32 mouse cellular contexts compared by ENCODE assay signal in genomic region chr15:3303426-3303825, GRCm38 (mm10). TPM values are rescaled to one million over a fixed set of nuclear protein-coding genes. Genes with fewer than 3 reads are reported as not detected.
"Had no signal": no experiment of that assay in that cellular context is flagged by ENCODE, and none has a peak within 500 bp of the region (broad histone marks: within the 10 kb centered on the region; RNA-seq: fewer than 3 reads in every experiment).

Ccdc152 (minus strand) TSS chr15:3303526.

- H3K27me3 ChIP-seq: heart, embryonic 13.5 days; heart, embryonic 15.5 days; hindbrain, embryonic 13.5 days; hindbrain, embryonic 15.5 days; kidney, embryonic 15.5 days; limb, embryonic 12.5 days had no signal

- DNase-seq: gastrocnemius, postnatal 14 days; gastrocnemius, postnatal 36 days; heart, adult 11 months; heart, adult 2 months; heart, postnatal 14 days; heart, postnatal 36 days; kidney, adult 11 months; kidney, adult 2 months; kidney, adult 9 months; kidney, postnatal 14 days; kidney, postnatal 36 days; layer of hippocampus, adult 9-11 months; layer of hippocampus, postnatal 36 days; liver had no signal

- H3K4me3 ChIP-seq: heart, adult 2 months; heart, embryonic 13.5 days; heart, embryonic 15.5 days; hindbrain, embryonic 13.5 days; hindbrain, embryonic 15.5 days; kidney, embryonic 15.5 days; limb, embryonic 10.5 days; limb, embryonic 12.5 days had no signal

- H3K4me1 ChIP-seq: heart, embryonic 13.5 days; heart, embryonic 15.5 days; hindbrain, embryonic 13.5 days; hindbrain, embryonic 15.5 days; kidney, embryonic 15.5 days; limb, embryonic 10.5 days; limb, embryonic 12.5 days had no signal

- H3K36me3 ChIP-seq: heart, embryonic 13.5 days; heart, embryonic 15.5 days; hindbrain, embryonic 13.5 days; hindbrain, embryonic 15.5 days; kidney, embryonic 15.5 days; limb, embryonic 10.5 days; limb, embryonic 12.5 days had no signal

- H3K27ac ChIP-seq: heart, adult 2 months; heart, embryonic 13.5 days; heart, embryonic 15.5 days; hindbrain, embryonic 13.5 days; hindbrain, embryonic 15.5 days; hindbrain, postnatal 0 days; kidney, embryonic 15.5 days; kidney, postnatal 0 days; limb, embryonic 10.5 days; limb, embryonic 12.5 days had no signal

RNA-seq across cellular contexts. Expression of gene Ccdc152, which starts in this region (rescaled TPM):
- total RNA-seq: gastrocnemius, adult 18-20 months; gastrocnemius, postnatal 14 days; gastrocnemius, postnatal 36 days; heart, adult 2 months; heart, postnatal 36 days; hindbrain, postnatal 0 days; layer of hippocampus, adult 18-20 months; layer of hippocampus, adult 8-10 months; layer of hippocampus, postnatal 14 days; layer of hippocampus, postnatal 36 days; left cerebral cortex, adult 18-20 months; left cerebral cortex, adult 8-10 months; left cerebral cortex, postnatal 10 days; left cerebral cortex, postnatal 36 days had no signal
- polyA plus RNA-seq: hindbrain, embryonic 11.5 days; hindbrain, embryonic 15.5 days; kidney, embryonic 15.5 days; limb, embryonic 10.5 days had no signal
